Mouse (Mus musculus): ENCODE measurements around the gene Rasal1. TPM values are rescaled to one million over a fixed set of nuclear protein-coding genes. Genes with fewer than 3 reads are reported as not detected.

Gene Rasal1
- polyA plus RNA-seq, 1 experiment from 2014 or later = 0.34 TPM

DNA sequence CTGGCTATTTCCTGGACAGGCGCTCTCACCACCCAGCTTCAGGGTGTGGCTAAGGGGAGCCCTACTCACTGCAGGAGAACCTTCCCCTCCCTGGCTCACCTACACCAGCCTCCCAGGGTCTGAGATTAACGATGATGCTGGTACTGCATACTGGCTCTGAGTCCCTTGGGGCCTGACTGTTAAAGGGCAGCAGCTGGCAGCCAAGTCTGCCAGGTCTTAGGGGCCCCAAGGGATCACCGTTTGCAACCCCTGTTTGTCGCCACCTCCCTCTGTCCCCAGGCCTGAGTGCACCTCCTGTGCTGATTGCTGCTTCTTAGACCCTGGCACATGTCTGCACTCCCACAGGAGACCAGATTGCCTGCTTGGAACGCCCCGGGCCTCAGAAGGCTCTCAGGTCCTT, 55.8 kb downstream of the Rasal1 start:
- Histone ChIP-seq H3K36me3 (replicated peaks; ENCODE audit: control insufficient read depth, insufficient read depth, low read depth, low read length) (no peaks in the 10 kb centered on the region), H3K4me3 (ENCODE audit: low read depth, low read length) (no peak overlapping the region), H3K4me1 (ENCODE audit: control insufficient read depth, insufficient read depth, low read length) (peaks cover 5% of the 10 kb centered on the region; the same call in 1 of the 2 replicates), H3K27me3 (ENCODE audit: control insufficient read depth, insufficient read depth, low read length) (peaks cover 2% of the 10 kb centered on the region), H3K9me3 (replicated peaks; ENCODE audit: control insufficient read depth, low read length) (no peaks in the 10 kb centered on the region), H3K27ac (replicated peaks; ENCODE audit: low read depth, low read length) (no peak overlapping the region), H3K9ac (replicated peaks; ENCODE audit: low read length) (no peak overlapping the region), H3K4me2 (ENCODE audit: low read depth, low read length) (no peak overlapping the region)
- ATAC-seq (replicated peaks; ENCODE audit: insufficient number of reproducible peaks, low FRiP score, low TSS enrichment, low read depth) (no peak), DNase-seq (ENCODE audit: low spot score) (no peak)
- WGBS = 50% methylated on average over 6 of the region's 6 CpGs

- Histone ChIP-seq H3K27me3 (ENCODE audit: control insufficient read depth, insufficient read depth, low read length) (peaks cover 24% of the 10 kb centered on the region), H3K27ac (replicated peaks; ENCODE audit: low read depth, low read length) (no peak overlapping the region), H3K4me1 (ENCODE audit: control insufficient read depth, insufficient read depth, low read length) (peaks cover 13% of the 10 kb centered on the region), H3K9me3 (replicated peaks; ENCODE audit: control insufficient read depth, low read length) (no peaks in the 10 kb centered on the region), H3K9ac (replicated peaks; ENCODE audit: low read length) (no peak overlapping the region), H3K36me3 (replicated peaks; ENCODE audit: control insufficient read depth, insufficient read depth, low read depth, low read length) (no peaks in the 10 kb centered on the region), H3K4me2 (ENCODE audit: low read depth, low read length) (peak overlapping the region; percentile 43), H3K4me3 (ENCODE audit: low read depth, low read length) (peak overlapping the region; percentile 5; the same call in 1 of the 2 replicates)
- ATAC-seq (replicated peaks; ENCODE audit: insufficient number of reproducible peaks, low FRiP score, low TSS enrichment, low read depth) (no peak), DNase-seq (ENCODE audit: low spot score) (peak; percentile 51)
- 2% methylated on average over 16 of the region's 16 CpGs for WGBS
Observed at GRCm38 (mm10) chr5:120706541-120706940, 57.9 kb downstream of the Rasal1 start.

- Histone ChIP-seq H3K4me2 (ENCODE audit: low read depth, low read length) (peak overlapping the region; percentile 43), H3K4me1 (ENCODE audit: control insufficient read depth, insufficient read depth, low read length) (peaks cover 13% of the 10 kb centered on the region), H3K4me3 (ENCODE audit: low read depth, low read length) (peak overlapping the region; percentile 5; the same call in 1 of the 2 replicates), H3K9me3 (replicated peaks; ENCODE audit: control insufficient read depth, low read length) (no peaks in the 10 kb centered on the region), H3K27me3 (ENCODE audit: control insufficient read depth, insufficient read depth, low read length) (peaks cover 28% of the 10 kb centered on the region), H3K9ac (replicated peaks; ENCODE audit: low read length) (no peak overlapping the region), H3K27ac (replicated peaks; ENCODE audit: low read depth, low read length) (no peak overlapping the region), H3K36me3 (replicated peaks; ENCODE audit: control insufficient read depth, insufficient read depth, low read depth, low read length) (no peaks in the 10 kb centered on the region)
- ATAC-seq (replicated peaks; ENCODE audit: insufficient number of reproducible peaks, low FRiP score, low TSS enrichment, low read depth) = no peak
- WGBS = 37% methylated on average over 13 of the region's 13 CpGs
- no peak for DNase-seq (ENCODE audit: low spot score)
Observed at GRCm38 (mm10) chr5:120706976-120707375, 58.4 kb downstream of the Rasal1 start.

DNA sequence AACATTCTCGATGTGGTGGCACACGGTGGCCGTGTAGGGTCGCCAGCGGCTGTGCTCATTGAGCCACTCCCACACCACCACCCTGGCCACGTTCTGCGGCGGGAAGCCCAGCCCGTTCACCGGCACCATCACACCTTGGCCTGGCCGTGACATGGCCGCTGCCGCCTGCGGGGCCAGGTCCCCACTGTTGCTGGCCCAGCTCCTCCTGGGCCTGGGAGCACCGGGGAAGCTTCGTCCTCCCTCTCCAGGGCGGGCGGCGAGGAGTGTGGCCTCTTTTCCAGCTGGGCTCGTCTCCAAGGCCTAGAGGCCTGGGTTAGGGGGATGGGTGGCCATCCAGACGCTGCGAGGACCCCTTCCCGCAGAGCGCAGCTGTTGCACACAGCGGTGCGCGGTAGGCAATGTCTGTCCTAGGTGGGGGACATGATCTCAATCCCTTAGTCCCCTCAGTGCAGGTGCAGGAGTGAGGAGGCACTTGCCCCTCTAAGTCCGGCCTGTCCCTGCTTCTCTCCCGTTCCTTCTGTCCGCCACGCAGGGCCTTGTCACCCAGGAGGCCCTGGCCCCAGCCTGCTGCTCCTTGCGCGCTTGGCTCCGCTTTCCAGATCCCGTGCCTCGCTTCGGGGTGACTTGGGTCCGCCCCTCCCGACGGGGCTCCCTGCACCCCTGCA, 61.7 kb downstream of the Rasal1 start:
- Histone ChIP-seq H3K27ac (replicated peaks; ENCODE audit: low read depth, low read length) (no peak overlapping the region), H3K4me3 (ENCODE audit: low read depth, low read length) (peak overlapping the region; percentile 46), H3K9ac (replicated peaks; ENCODE audit: low read length) (peak overlapping the region; percentile 46), H3K4me1 (ENCODE audit: control insufficient read depth, insufficient read depth, low read length) (peaks cover 13% of the 10 kb centered on the region), H3K9me3 (replicated peaks; ENCODE audit: control insufficient read depth, low read length) (no peaks in the 10 kb centered on the region), H3K36me3 (replicated peaks; ENCODE audit: control insufficient read depth, insufficient read depth, low read depth, low read length) (no peaks in the 10 kb centered on the region), H3K27me3 (ENCODE audit: control insufficient read depth, insufficient read depth, low read length) (peaks cover 46% of the 10 kb centered on the region), H3K4me2 (ENCODE audit: low read depth, low read length) (peak overlapping the region; percentile 67)
- WGBS = 3% methylated on average over 40 of the region's 40 CpGs
- DNase-seq (ENCODE audit: low spot score) (peak; percentile 56), ATAC-seq (replicated peaks; ENCODE audit: insufficient number of reproducible peaks, low FRiP score, low TSS enrichment, low read depth) (no peak; the same call in 1 of the 2 replicates)

DNA sequence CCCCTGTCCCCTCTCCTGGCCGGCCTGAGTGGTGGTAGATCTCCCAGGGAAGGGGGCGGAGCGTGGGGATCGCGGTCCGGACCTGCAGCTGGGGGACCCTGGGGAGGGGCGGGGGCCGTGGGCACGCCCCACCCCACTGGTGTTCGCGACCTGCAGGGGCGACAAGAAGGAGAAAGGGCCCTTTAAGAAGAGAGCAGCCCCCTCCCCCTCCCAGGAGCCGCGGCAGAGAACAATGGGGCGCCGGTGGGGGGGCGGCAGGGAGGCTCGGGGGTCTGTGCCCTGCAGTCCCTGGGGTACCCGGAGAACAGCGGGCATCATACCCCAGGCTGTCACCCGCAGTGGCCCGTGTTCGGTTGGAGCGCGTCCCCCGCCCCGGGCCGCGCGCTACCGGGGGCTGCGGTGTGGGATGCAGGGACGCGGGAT, 62.2 kb downstream of the Rasal1 start:
- H3K27ac ChIP-seq (replicated peaks; ENCODE audit: low read depth, low read length) = no peak overlapping the region
- DNase-seq (ENCODE audit: low spot score) = no peak

DNA sequence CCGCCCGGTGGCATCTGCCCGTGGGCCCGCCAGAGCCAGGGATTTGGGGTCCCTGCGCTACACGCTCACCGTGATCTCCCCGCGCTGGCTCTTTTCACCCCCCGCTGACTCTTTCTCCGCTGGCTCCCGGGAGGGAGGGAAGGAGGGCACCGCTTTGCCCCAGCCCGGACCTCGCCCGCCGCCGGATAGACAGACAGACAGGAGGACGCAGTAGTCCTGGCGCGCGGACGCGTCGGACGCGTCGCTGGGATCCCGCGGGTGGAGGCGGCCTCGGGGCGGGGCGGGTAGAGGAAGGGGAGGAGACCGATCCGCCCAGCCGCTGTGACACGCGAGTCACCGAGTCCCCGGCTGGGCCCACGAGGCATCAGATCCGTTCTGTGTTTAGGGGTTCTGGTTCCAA, 62.8 kb downstream of the Rasal1 start:
- Histone ChIP-seq H3K27me3 (ENCODE audit: control insufficient read depth, insufficient read depth, low read length) (peaks cover 46% of the 10 kb centered on the region), H3K4me3 (ENCODE audit: low read depth, low read length) (peak overlapping the region; percentile 46), H3K27ac (replicated peaks; ENCODE audit: low read depth, low read length) (no peak overlapping the region), H3K4me1 (ENCODE audit: control insufficient read depth, insufficient read depth, low read length) (peaks cover 13% of the 10 kb centered on the region), H3K9me3 (replicated peaks; ENCODE audit: control insufficient read depth, low read length) (no peaks in the 10 kb centered on the region), H3K36me3 (replicated peaks; ENCODE audit: control insufficient read depth, insufficient read depth, low read depth, low read length) (no peaks in the 10 kb centered on the region), H3K4me2 (ENCODE audit: low read depth, low read length) (peak overlapping the region; percentile 67), H3K9ac (replicated peaks; ENCODE audit: low read length) (peak overlapping the region; percentile 46)
- DNase-seq (ENCODE audit: low spot score) (no peak), ATAC-seq (replicated peaks; ENCODE audit: insufficient number of reproducible peaks, low FRiP score, low TSS enrichment, low read depth) (no peak)
- WGBS = 1% methylated on average over 37 of the region's 43 CpGs

More for the DNA sequence above, 62.2 kb downstream of the Rasal1 start:
- Histone ChIP-seq H3K9ac (replicated peaks; ENCODE audit: low read length) (peak overlapping the region; percentile 46), H3K4me3 (ENCODE audit: low read depth, low read length) (peak overlapping the region; percentile 46), H3K9me3 (replicated peaks; ENCODE audit: control insufficient read depth, low read length) (no peaks in the 10 kb centered on the region), H3K27me3 (ENCODE audit: control insufficient read depth, insufficient read depth, low read length) (peaks cover 46% of the 10 kb centered on the region), H3K4me1 (ENCODE audit: control insufficient read depth, insufficient read depth, low read length) (peaks cover 13% of the 10 kb centered on the region), H3K4me2 (ENCODE audit: low read depth, low read length) (peak overlapping the region; percentile 67), H3K36me3 (replicated peaks; ENCODE audit: control insufficient read depth, insufficient read depth, low read depth, low read length) (no peaks in the 10 kb centered on the region)
- ATAC-seq (replicated peaks; ENCODE audit: insufficient number of reproducible peaks, low FRiP score, low TSS enrichment, low read depth) = no peak
- WGBS = 2% methylated on average over 29 of the region's 34 CpGs

- Histone ChIP-seq H3K4me3 (ENCODE audit: low read depth, low read length) (peak within 1 kb of the TSS; percentile 46), H3K9ac (replicated peaks; ENCODE audit: low read length) (peak within 1 kb of the TSS; percentile 46), H3K4me1 (ENCODE audit: control insufficient read depth, insufficient read depth, low read length) (peaks cover 8% of the 10 kb centered on the region), H3K36me3 (replicated peaks; ENCODE audit: control insufficient read depth, insufficient read depth, low read depth, low read length) (no peaks in the 10 kb centered on the region), H3K4me2 (ENCODE audit: low read depth, low read length) (peak within 1 kb of the TSS; percentile 67), H3K9me3 (replicated peaks; ENCODE audit: control insufficient read depth, low read length) (no peaks in the 10 kb centered on the region), H3K27ac (replicated peaks; ENCODE audit: low read depth, low read length) (no peak within 1 kb of the TSS), H3K27me3 (ENCODE audit: control insufficient read depth, insufficient read depth, low read length) (peaks cover 46% of the 10 kb centered on the region)
- 35% methylated on average over 3 of the region's 3 CpGs for WGBS
- ATAC-seq (replicated peaks; ENCODE audit: insufficient number of reproducible peaks, low FRiP score, low TSS enrichment, low read depth) = no peak
- DNase-seq (ENCODE audit: low spot score) = no peak
Observed at GRCm38 (mm10) chr5:120711827-120712226, 63.2 kb downstream of the Rasal1 start, which contains the start of gene Dtx1. Gene Dtx1 (minus strand): TSS chr5:120711927.

DNA sequence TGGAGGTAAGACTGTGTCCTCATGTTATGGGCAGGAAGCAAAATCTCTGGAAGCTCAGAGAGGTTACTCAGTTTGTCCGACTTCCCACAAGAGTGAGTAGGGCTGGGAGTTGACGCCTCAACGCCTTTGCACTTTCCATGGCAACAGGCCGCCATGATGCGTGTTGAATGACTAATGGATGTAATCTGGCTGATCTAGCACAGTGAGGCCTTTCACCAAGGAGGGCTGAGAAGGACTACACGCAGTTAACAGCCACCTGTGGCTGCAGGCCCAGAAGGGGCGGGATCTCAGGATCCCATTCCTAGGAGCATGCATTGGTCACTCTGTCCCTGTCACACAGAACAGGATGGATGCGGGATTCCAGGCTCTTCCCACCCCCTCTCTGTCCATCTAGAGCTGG, 64.1 kb downstream of the Rasal1 start:
- H3K27me3 ChIP-seq (ENCODE audit: control insufficient read depth, insufficient read depth, low read length) = peaks cover 46% of the 10 kb centered on the region
- ATAC-seq (replicated peaks; ENCODE audit: insufficient number of reproducible peaks, low FRiP score, low TSS enrichment, low read depth) = no peak
- no peaks in the 10 kb centered on the region for H3K9me3 ChIP-seq (replicated peaks; ENCODE audit: control insufficient read depth, low read length)

More for the DNA sequence above, 64.1 kb downstream of the Rasal1 start:
- H3K9ac ChIP-seq (replicated peaks; ENCODE audit: low read length) = no peak overlapping the region
- peaks cover 8% of the 10 kb centered on the region for H3K4me1 ChIP-seq (ENCODE audit: control insufficient read depth, insufficient read depth, low read length)
- H3K4me2 ChIP-seq (ENCODE audit: low read depth, low read length) = no peak overlapping the region
- no peak overlapping the region for H3K4me3 ChIP-seq (ENCODE audit: low read depth, low read length)
- H3K36me3 ChIP-seq (replicated peaks; ENCODE audit: control insufficient read depth, insufficient read depth, low read depth, low read length) = no peaks in the 10 kb centered on the region
- no peak for DNase-seq (ENCODE audit: low spot score)
- no peak overlapping the region for H3K27ac ChIP-seq (replicated peaks; ENCODE audit: low read depth, low read length)
- 81% methylated on average over 8 of the region's 8 CpGs for WGBS
